Mouse (Mus musculus) ES-E14 (cell line): Measurements from ENCODE around the gene Prelid1. TPM values are rescaled to one million over a fixed set of nuclear protein-coding genes. Genes with fewer than 3 reads are reported as not detected.

Experiments used
- DNase-seq: peaks from one replicate; pipeline ENCODE4 v3.0.0-alpha.2; 2013; ENCODE audit warnings: low read depth, low spot score
- H3K27ac ChIP-seq: 2 replicates; pipeline ENCODE4 v1.5.1; 2012; ENCODE audit warnings: low read depth, mild to moderate bottlenecking, low read length, moderate library complexity, mixed read lengths; ENCODE audit not compliant: poor library complexity, insufficient read depth, severe bottlenecking
- H3K36me3 ChIP-seq: 2 replicates; pipeline ENCODE4 v1.6.1; 2012; ENCODE audit warnings: mild to moderate bottlenecking, low read length, moderate library complexity, mixed read lengths; ENCODE audit not compliant: control insufficient read depth, poor library complexity, insufficient read depth, severe bottlenecking
- H3K4me1 ChIP-seq, 2 experiments: fragments of 150-350 bp in 1 of 2; sonication (generic) in 1 of 2; 2 replicates each; pipeline ENCODE4 v1.6.1; 2012; ENCODE audit warnings: low read length in 2 of 2, mild to moderate bottlenecking in 1 of 2, mixed read lengths in 1 of 2; ENCODE audit not compliant: control insufficient read depth in 2 of 2, insufficient read depth in 2 of 2, poor library complexity in 1 of 2
- H3K4me3 ChIP-seq, 2 experiments: fragments of 150-350 bp in 1 of 2; sonication (generic) in 1 of 2; 2 replicates each; pipeline ENCODE4 v1.5.1; 2012; ENCODE audit warnings: low read length in 2 of 2, low read depth in 1 of 2, mild to moderate bottlenecking in 1 of 2, mixed read lengths in 1 of 2; ENCODE audit not compliant: insufficient read depth in 1 of 2, poor library complexity in 1 of 2, severe bottlenecking in 1 of 2
- H3K9ac ChIP-seq: 2 replicates; pipeline ENCODE4 v1.6.1; 2012; ENCODE audit warnings: low read depth, mild to moderate bottlenecking, low read length, mixed read lengths; ENCODE audit not compliant: poor library complexity, insufficient read depth, severe bottlenecking
- H3K9me3 ChIP-seq: fragments of 150-350 bp; sonication (generic); 2 replicates; pipeline ENCODE4 v1.6.1; 2012; ENCODE audit warnings: low read depth, mild to moderate bottlenecking, low read length; ENCODE audit not compliant: control insufficient read depth, insufficient read depth
- CHD2 ChIP-seq: IDR thresholded peaks from 2 replicates; pipeline ENCODE4 v1.6.1; 2014; ENCODE audit warnings: mild to moderate bottlenecking, low read depth, low read length, inconsistent platforms
- HCFC1 ChIP-seq: IDR thresholded peaks from 2 replicates; pipeline ENCODE4 v1.6.1; 2012; ENCODE audit warnings: low read length, inconsistent platforms, borderline replicate concordance; ENCODE audit not compliant: insufficient read depth
- MAFK ChIP-seq: IDR thresholded peaks from 2 replicates; pipeline ENCODE4 v1.6.1; 2014; ENCODE audit warnings: mild to moderate bottlenecking, low read depth, low read length, inconsistent platforms; ENCODE audit not compliant: insufficient read depth
- ZC3H11A ChIP-seq: IDR thresholded peaks from 2 replicates; pipeline ENCODE4 v1.6.1; 2012; ENCODE audit warnings: low read depth, mild to moderate bottlenecking, inconsistent platforms, low read length, borderline replicate concordance
- ZNF384 ChIP-seq: IDR thresholded peaks from 2 replicates; pipeline ENCODE4 v1.6.1; 2012; ENCODE audit warnings: low read depth, low read length, inconsistent platforms
- in situ Hi-C, 2 experiments: fragments of 600-800 bp; cut with MboI; formaldehyde crosslinking; loops; one replicate each; pipeline ENCODE4 v1.15.1; 2025; ENCODE audit warnings: low sequenced_read_pairs in 2 of 2, inconsistent platforms in 1 of 2; ENCODE audit not compliant: unreplicated experiment in 2 of 2
- total RNA-seq: library from RNA; depleted of rRNA; stranded (reverse); fragments of 300-350 nt; gene quantifications from 2 replicates; pipeline ENCODE4 v1.2.3, GENCODE M21; 2012

The Prelid1 gene
- total RNA-seq, 1 experiment, result 217 TPM

DNA sequence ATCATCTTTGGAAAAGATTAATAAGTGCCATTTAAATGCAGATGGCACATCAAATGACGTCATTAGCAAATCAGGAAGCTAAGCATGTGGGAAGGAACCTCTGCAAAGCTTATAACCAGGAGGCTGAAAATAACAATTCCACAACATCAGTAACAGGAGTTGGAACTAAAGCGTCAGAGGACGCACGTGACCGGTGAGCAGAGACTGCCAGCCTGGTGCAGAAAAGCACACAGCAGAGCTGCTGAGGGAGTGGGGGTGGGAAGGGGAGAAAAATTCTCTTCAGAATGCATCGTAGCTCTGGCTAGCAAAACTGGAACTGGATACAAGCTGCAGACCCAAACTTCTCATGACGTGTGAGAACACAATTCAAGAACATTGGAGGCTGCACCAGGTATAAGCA is 24.0 kb downstream of the Prelid1 start:
- H3K4me1 ChIP-seq, result peaks cover 0 to 13% of the 10 kb centered on the region in 2 experiments; a peak in 3 of 4 replicates
- no peak overlapping the region for H3K27ac ChIP-seq
- DNase-seq, result no peak
- in situ Hi-C loops, result no loop called here
- no peaks in the 10 kb centered on the region for H3K9me3 ChIP-seq
- peaks cover 49% of the 10 kb centered on the region for H3K36me3 ChIP-seq
- no peak overlapping the region for H3K9ac ChIP-seq
- no peak for TF ChIP-seq ZC3H11A
- no peak for TF ChIP-seq ZNF384
- TF ChIP-seq MAFK, result no peak
- TF ChIP-seq HCFC1, result no peak
- H3K4me3 ChIP-seq, result no peak overlapping the region

DNA sequence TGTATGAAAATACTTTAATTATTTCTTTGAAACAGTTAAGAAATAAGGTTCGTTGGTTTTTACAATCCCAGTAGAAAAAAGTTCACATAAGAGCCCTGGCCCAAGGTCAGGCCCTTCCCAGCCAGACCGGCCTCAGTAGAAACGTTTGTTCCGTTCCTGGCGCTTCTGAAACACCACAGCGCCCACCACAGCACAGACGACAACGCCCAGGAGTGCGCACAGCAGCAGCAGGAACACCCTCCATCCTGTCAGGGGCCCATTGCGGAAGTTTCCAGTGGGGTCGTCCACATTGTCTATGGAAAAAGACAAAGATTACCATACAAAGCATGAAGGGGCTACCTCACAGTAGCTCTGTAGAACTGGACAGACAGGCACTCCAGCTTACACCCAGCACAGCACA is 26.4 kb downstream of the Prelid1 start:
- in situ Hi-C loops, result no loop called here
- TF ChIP-seq CHD2 (no peak), HCFC1 (no peak), ZNF384 (no peak)
- no peaks in the 10 kb centered on the region for H3K9me3 ChIP-seq
- H3K36me3 ChIP-seq, result peaks cover 68% of the 10 kb centered on the region
- DNase-seq, result no peak
- H3K27ac ChIP-seq, result no peak overlapping the region
- H3K4me1 ChIP-seq, result peaks cover 0 to 8% of the 10 kb centered on the region in 2 experiments; a peak in 3 of 4 replicates
- H3K4me3 ChIP-seq, result no peak overlapping the region
- no peak overlapping the region for H3K9ac ChIP-seq

DNA sequence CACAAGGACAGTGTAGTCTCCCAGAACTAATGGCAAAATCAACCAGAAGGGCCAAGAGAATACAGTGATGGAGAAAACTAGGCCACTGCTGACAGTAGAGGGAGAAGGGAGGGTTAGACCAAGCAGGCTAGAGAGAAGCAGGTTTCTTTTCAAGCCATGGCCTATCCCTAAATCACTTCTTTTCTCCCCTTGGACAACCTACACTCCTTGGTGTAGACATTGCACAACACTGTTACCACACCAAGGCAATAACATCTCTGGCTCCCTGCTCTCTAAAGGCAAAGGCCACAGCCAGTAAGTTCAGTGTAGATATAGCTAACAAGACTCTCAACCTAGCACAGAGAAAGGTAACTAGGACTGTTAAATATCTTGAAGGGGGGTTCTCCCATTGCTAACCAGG is 40.8 kb downstream of the Prelid1 start:
- in situ Hi-C loops, result no loop called here
- H3K36me3 ChIP-seq, result peaks cover 19% of the 10 kb centered on the region

GRCm38 (mm10) chr13:55361974-55362452 is 41.7 kb downstream of the Prelid1 start:
- in situ Hi-C loops, result no loop called here
- DNase-seq, result no peak

More for the DNA sequence above, 40.8 kb downstream of the Prelid1 start:
- DNase-seq, result no peak
- Histone ChIP-seq H3K4me3 (peak overlapping the region in 1 of 2 experiments; percentile 93; a peak in 2 of 4 replicates), H3K27ac (no peak overlapping the region), H3K9ac (no peak overlapping the region; the same call in 1 of the 2 replicates), H3K9me3 (no peaks in the 10 kb centered on the region), H3K4me1 (peaks cover 2 to 12% of the 10 kb centered on the region in 2 experiments; a peak in 3 of 4 replicates)
- TF ChIP-seq ZNF384 (no peak), HCFC1 (no peak), ZC3H11A (no peak)

GRCm38 (mm10) chr13:55362453-55363060 is 42.3 kb downstream of the Prelid1 start, which contains the start of gene Lman2:
Lman2 (minus strand) TSS chr13:55362783.
- in situ Hi-C loops, result no loop called here
- Histone ChIP-seq H3K36me3 (peaks cover 15% of the 10 kb centered on the region), H3K4me1 (peaks cover 2 to 12% of the 10 kb centered on the region in 2 experiments; a peak in 3 of 4 replicates), H3K4me3 (peak within 1 kb of the TSS; percentile 86 to 93), H3K9me3 (no peaks in the 10 kb centered on the region), H3K9ac (peak within 1 kb of the TSS; percentile 95), H3K27ac (peak within 1 kb of the TSS; percentile 66)
- no peak for TF ChIP-seq ZNF384
- TF ChIP-seq CHD2, result peak; percentile 72
- peak; percentile 96 for TF ChIP-seq HCFC1
- no peak for TF ChIP-seq ZC3H11A
- no peak for TF ChIP-seq MAFK
- peak; percentile 94 for DNase-seq

More at GRCm38 (mm10) chr13:55361974-55362452, 41.7 kb downstream of the Prelid1 start:
- TF ChIP-seq ZC3H11A (no peak), CHD2 (no peak), ZNF384 (no peak), MAFK (no peak), HCFC1 (no peak)
- Histone ChIP-seq H3K4me3 (peak overlapping the region; percentile 86 to 93), H3K9me3 (no peaks in the 10 kb centered on the region), H3K27ac (peak overlapping the region; percentile 66), H3K4me1 (peaks cover 2 to 12% of the 10 kb centered on the region in 2 experiments; a peak in 3 of 4 replicates), H3K36me3 (peaks cover 16% of the 10 kb centered on the region), H3K9ac (peak overlapping the region; percentile 95)
